Mouse (Mus musculus): Measurements from ENCODE around the gene Disp1.

DNA sequence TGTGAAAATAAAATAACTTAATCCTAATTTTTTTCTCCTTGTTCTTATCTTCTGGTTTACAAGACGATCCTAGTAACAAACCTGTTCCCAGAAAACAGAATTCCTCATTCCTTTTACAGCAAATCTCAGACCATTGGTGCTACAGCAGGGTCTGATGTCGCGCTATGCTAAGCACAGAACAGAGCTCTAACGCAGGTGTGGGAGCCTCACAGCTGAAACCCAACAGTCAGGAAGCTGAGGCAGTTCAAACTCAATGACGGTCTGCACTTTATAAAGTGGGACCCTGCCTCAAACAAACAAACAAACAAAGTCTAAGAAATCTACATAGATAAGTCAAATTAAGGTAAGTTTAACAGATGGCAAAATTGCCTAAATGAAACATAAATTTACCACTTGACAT, 20.4 kb downstream of the Disp1 start:
- TF ChIP-seq CTCF (IDR thresholded peaks at IDR 0.05; ENCODE audit: control insufficient read depth, insufficient read depth, insufficient read length) (no peak), MYOG (IDR thresholded peaks at IDR 0.05; ENCODE audit: control insufficient read depth, extremely low read depth, insufficient read length) (no peak), MAX (IDR thresholded peaks at IDR 0.05) (no peak), USF1 (IDR thresholded peaks at IDR 0.05; ENCODE audit: low read depth) (no peak), MYOD1 (IDR thresholded peaks at IDR 0.05; ENCODE audit: control insufficient read depth, insufficient read length, low read depth) (no peak)

All from C2C12 (cell line).